Mouse (Mus musculus) spleen, postnatal 36 days (tissue): Measurements from ENCODE around the gene Dph3.
"Not testable (repeated sequence)": the region's sequence is repeated elsewhere in the genome, so short reads cannot be mapped to it uniquely, and the experiment has no call there.

Source experiments
- DNase-seq, 2 experiments: peaks; one replicate each; pipeline ENCODE4 v3.0.0; 2022; ENCODE audit warnings: low spot score in 2 of 2, mixed read lengths in 1 of 2

Gene Dph3

GRCm38 (mm10) chr14:32085486-32086201 is at the start of gene Dph3:
Dph3 (minus strand) TSS chr14:32085729.
- DNase-seq, result peak; percentile 98 to 99

DNA sequence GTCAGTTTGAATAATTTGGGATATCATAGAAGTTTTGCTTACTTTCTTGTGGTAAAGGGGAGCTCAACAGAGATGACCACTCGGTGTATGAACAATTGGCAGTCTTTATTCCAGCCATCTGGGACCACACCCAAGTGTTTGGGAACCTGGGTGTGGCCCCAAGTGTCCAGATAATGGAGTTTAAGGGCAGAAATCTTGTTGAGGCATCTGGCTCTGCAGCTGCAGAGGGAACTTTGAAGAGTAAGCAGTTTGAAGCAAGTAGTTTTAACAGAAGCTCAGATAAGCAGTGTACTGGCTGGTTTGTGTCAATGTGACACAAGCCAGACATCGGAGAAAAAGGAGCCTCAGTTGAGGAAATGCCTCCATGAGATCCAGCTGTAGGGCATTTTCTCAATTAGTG is 48.8 kb upstream of the Dph3 start:
- DNase-seq, result no peak

DNA sequence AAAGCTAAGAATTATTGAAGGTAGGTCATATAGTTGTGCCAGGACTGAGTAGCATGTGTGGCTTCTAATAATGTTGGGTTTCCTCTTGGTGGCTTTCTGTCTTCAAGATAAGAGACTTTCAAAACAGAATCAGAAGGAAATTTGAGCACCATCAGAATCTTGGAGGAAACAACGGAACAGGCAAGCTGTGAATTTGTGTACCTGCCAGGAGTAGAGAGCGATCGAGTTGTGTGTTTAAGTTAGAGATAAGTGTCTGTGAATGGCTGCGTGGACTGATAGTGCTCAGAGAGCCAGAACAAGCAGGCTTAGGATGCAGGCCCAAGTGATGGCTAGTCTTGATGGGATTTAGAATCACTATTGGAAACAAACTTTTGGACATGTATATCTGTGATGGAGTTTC is 46.3 kb upstream of the Dph3 start:
- no peak for DNase-seq

- DNase-seq, result no peak
Measured at GRCm38 (mm10) chr14:32128409-32128808, 42.9 kb upstream of the Dph3 start.

GRCm38 (mm10) chr14:32125256-32125655 is 39.7 kb upstream of the Dph3 start:
- not testable (repeated sequence) for DNase-seq

- DNase-seq, result no peak
Measured at GRCm38 (mm10) chr14:32124261-32124660, 38.7 kb upstream of the Dph3 start.

GRCm38 (mm10) chr14:32121920-32122315 is 36.4 kb upstream of the Dph3 start:
- DNase-seq, result peak; percentile 31 to 45

GRCm38 (mm10) chr14:32120940-32121919 is 35.7 kb upstream of the Dph3 start:
- no peak for DNase-seq

- not testable (repeated sequence) for DNase-seq
Measured at GRCm38 (mm10) chr14:32112124-32112523, 26.6 kb upstream of the Dph3 start.

DNA sequence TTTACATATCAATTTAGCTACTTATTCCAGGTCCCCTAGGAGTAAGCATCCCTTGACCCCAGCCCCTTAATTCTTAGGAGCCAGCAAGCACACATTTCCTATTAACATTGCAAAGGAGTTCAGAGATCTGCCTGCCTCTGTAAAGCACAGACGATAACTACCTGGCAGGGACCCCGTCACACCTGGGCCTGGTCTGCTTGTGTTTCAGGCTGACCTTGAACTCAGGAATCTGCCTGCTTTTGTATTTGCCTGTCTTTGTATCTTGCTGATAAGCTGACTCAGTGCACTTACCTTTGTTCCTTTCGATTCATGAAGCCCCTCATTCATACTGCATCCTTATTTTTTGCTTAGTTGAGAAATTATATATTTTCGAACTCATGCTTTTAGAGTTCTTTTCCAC is 21.4 kb upstream of the Dph3 start:
- DNase-seq, result no peak

GRCm38 (mm10) chr14:32105663-32106062 is 20.1 kb upstream of the Dph3 start:
- no peak for DNase-seq

GRCm38 (mm10) chr14:32103556-32103955 is 18.0 kb upstream of the Dph3 start:
- DNase-seq, result no peak

DNA sequence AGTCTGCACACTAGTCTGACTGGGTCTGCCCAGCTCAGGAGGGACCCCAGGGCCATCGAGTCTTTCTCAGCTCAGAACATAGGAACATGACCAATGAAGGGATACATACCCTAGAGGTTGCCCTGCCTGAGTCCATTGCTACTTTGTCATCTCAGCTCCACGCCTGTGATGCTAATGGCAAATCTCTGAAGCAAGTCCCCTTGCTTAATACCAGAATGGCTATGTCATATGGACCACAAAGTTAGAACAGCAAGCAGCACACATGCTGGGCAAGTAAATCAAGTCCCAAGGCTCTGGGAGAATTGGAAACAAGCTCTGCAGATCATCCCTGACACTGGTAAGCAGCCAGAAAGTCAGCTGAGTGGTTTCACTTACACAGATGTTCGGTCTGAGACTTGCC is 13.4 kb upstream of the Dph3 start:
- DNase-seq, result no peak

DNA sequence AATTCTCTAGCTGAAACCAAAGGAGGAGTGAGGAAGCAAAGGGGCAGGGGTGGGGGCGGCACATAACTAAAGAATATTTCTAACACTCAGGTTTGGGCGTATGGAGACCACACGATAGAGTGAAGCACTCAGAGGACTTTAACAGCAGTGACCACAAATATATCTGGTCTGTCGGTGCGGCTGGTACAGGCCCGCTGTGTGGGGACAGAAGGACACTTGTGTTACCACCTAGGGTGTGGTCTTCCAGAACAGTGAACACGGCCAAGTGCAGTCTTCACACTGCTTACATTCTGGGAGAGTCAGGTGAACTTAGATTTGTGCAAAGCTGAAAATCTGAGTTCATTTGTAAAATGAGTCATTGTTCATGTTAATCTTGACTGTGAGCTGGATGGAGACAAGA is 12.2 kb upstream of the Dph3 start:
- no peak for DNase-seq

DNA sequence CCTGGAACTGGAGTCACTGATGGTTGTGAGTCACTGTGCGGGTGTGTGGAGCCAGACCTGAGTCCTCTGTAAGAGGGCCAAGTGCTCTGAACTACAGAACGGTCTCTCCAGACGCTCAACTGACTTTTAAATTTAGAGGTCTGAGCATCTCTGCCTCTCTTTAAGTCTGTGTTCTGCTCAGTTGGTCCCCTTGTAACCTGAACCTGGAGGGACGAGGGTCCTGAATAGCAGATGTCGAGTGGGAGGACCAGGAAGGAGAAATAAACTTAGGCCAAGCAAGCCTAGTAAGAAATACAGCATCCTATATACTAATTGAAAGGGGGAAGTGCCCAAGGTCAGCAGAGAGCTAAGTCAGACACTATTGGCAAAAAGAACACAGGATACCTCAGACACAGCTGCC is 11.2 kb upstream of the Dph3 start:
- DNase-seq, result no peak

- DNase-seq, result no peak
Measured at GRCm38 (mm10) chr14:32095646-32096045, 10.1 kb upstream of the Dph3 start.

DNA sequence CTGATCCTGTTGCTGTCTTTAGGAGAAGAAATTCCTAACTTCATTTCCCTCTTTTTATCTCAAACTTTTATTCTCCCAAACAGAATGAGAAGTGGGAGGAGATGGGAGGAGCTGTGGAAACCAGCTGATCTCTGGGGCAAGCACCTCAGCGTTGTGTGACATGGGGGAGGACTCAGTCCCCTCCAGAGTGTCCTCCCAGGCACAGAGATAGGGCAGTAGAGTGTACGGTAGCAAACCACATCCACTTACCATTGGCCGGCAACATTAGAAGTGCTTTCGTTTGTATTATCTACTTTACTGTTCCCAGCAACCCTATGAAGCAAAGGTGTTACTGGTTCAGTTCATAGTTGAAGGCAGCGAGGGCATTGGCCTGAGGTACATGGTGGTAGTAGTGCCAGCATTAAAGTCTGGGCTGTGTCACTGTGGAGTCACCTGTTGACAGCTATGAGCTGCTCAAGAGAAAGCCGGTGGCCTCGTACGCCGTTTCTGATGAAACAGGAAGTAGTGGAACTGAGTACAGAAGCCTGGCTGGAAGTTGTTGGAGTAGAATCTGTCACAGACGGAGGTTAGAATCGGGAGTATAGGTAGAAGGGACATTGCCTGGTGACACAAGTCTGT is 8.1 kb upstream of the Dph3 start:
- no peak for DNase-seq

GRCm38 (mm10) chr14:32093018-32093417 is 7.5 kb upstream of the Dph3 start:
- DNase-seq, result no peak

DNA sequence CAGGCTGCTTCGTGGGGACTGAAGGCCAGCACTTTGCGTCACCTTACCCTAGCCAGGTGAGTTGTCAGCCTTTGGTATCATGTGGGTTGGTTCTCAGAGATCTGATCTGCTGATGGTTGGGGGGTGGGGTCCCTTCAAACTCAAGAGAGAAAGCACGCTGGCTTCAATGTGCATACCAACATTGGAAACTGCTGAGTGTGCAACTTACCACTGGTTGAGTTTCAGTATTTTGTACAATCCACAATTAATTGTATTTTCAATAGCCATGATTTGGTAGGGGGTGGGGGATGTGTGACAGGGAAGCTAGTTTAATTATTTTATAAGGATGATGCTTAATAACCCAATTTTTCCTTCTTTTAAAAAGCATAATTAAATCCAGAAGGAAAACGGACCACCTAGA is 6.2 kb upstream of the Dph3 start:
- DNase-seq, result no peak

DNA sequence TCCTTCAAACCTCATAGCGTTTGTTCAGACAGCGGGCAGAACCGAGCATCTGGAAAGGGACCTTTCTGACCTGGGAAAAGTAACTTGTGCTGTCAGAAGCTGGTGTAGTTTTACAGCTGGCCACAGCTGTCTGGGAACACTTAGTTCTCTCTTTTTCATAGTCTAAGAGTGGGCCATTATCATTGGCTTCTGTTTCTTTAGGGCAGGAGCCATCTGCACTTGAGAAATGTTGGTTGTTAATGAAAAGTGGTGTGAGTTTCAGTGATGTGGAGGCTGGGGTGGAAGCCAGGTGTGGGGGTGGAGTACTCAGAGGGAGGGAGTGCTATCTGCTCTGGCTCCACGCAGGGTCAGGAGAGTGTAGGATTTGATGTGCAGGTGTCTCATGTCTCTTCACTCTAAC is 5.6 kb upstream of the Dph3 start:
- DNase-seq, result no peak

- not testable (repeated sequence) for DNase-seq
Measured at GRCm38 (mm10) chr14:32087584-32088248, 2.2 kb upstream of the Dph3 start.

- DNase-seq, result no peak
Measured at GRCm38 (mm10) chr14:32086226-32086625, 697 bp upstream of the Dph3 start.
